Mouse (Mus musculus) midbrain, embryonic 14.5 days (tissue): ENCODE data around the gene Dok1. TPM values are rescaled to one million over a fixed set of nuclear protein-coding genes. Genes with fewer than 3 reads are reported as not detected.

Experiments
- ATAC-seq: fragments of 200-750 bp; cut with Nextera tagmentation; 2 replicates; pipeline ENCODE4 v1.8.0; 2017; ENCODE audit warnings: moderate number of reproducible peaks, moderate library complexity; ENCODE audit not compliant: low FRiP score, low TSS enrichment
- DNase-seq: peaks from one replicate; pipeline ENCODE4 v3.0.0-alpha.2; 2015
- H3K27ac ChIP-seq: fragments of 300-500 bp; sonication (generic); replicated peaks from 2 replicates; pipeline ENCODE4 v1.5.1; 2014; ENCODE audit warnings: mild to moderate bottlenecking, low read depth, low read length, moderate library complexity
- H3K27me3 ChIP-seq: fragments of 300-500 bp; sonication (generic); 2 replicates; pipeline ENCODE4 v1.6.1; 2014; ENCODE audit warnings: low read length, control low read depth, mixed read lengths; ENCODE audit not compliant: control insufficient read depth, insufficient read depth
- H3K36me3 ChIP-seq: fragments of 300-500 bp; sonication (generic); 2 replicates; pipeline ENCODE4 v1.6.1; 2014; ENCODE audit warnings: low read length, control low read depth; ENCODE audit not compliant: control insufficient read depth, insufficient read depth
- H3K4me1 ChIP-seq: fragments of 300-500 bp; sonication (generic); 2 replicates; pipeline ENCODE4 v1.6.1; 2014; ENCODE audit warnings: mild to moderate bottlenecking, antibody characterized with exemption, low read length, control low read depth; ENCODE audit not compliant: control insufficient read depth, insufficient read depth
- H3K4me2 ChIP-seq: fragments of 300-500 bp; sonication (generic); 2 replicates; pipeline ENCODE4 v1.6.1; 2014; ENCODE audit warnings: mild to moderate bottlenecking, low read length, moderate library complexity
- H3K4me3 ChIP-seq: fragments of 300-500 bp; sonication (generic); replicated peaks from 2 replicates; pipeline ENCODE4 v1.5.1; 2014; ENCODE audit warnings: low read depth, low read length
- H3K9ac ChIP-seq: fragments of 300-500 bp; sonication (generic); replicated peaks from 2 replicates; pipeline ENCODE4 v1.6.1; 2014; ENCODE audit warnings: mild to moderate bottlenecking, low read length, moderate library complexity
- H3K9me3 ChIP-seq: fragments of 300-500 bp; sonication (generic); 2 replicates; pipeline ENCODE4 v1.6.1; 2016; ENCODE audit warnings: low read length, control low read depth, mixed read lengths; ENCODE audit not compliant: control insufficient read depth
- WGBS: fragments of 180-500 bp; shearing (Covaris S2); extraction: QIAGEN DNeasy Blood & Tissue Kit; methylation state at CpG from one replicate; pipeline ENCODE4 v1.1.7; 2014; 5-methylcytosine and 5-hydroxymethylcytosine counted together
- polyA plus RNA-seq: library from polyadenylated mRNA; unstranded; fragments of >200 nt; fragmentation: Nextera tagmentation; extraction: Ambion mirVana; gene quantifications from 2 replicates; pipeline ENCODE4 v1.2.1, GENCODE M21; 2014

Dok1 gene
- polyA plus RNA-seq, 1 experiment from 2014 or later = 1.7 TPM

DNA sequence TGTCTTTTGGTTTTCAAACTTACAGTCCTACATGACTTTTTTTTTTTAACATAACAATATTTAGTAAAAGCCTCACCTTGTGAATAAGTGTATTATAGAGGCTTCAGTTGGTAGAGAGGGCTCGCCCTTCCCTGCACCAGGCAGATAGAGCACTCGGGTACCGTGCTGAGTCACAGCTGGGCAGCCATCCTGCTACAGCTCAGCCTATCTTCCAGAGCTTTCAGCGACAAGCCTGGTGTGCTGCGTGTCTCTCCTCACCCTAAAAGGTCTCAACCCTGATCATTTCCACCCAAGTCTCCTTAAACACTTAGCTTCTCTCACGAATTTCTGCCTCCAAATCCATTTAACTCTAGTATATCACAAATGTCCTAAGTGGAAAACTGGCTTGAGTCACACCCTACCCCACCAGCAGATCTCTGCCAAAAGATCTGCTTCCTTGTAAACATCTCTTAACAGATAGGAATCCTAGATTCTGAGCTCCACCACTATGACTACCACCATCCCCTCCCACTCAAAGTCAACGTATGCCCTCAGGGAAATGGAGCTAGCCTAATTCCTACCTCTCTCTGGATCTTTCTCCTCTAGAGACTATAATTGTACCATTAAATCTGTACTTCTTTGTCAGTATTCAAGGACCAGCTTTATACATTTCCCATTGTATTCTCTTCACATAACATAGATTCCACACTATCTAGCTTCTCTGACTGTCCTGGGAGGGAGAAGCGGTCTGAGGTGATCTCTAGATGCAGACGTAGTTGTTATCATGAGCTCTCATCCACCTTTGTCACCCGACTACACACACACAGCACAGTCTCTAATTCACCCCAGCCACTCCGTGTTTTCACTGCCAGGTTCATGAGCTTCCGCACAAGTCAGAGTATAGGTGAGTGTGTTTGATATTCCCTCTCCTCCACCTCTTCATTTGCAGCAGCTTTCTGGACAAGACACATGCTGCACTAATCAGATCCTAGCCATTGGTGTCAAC lies 18.5 kb downstream of the Dok1 start:
- no peak for DNase-seq
- no peaks in the 10 kb centered on the region for H3K36me3 ChIP-seq
- WGBS = 76% methylated on average over 12 of the region's 12 CpGs
- H3K9ac ChIP-seq = no peak overlapping the region
- no peak overlapping the region for H3K4me3 ChIP-seq
- H3K4me2 ChIP-seq = no peak overlapping the region
- no peaks in the 10 kb centered on the region for H3K9me3 ChIP-seq
- no peaks in the 10 kb centered on the region for H3K27me3 ChIP-seq
- H3K27ac ChIP-seq = no peak overlapping the region
- no peak for ATAC-seq
- H3K4me1 ChIP-seq = no peaks in the 10 kb centered on the region

DNA sequence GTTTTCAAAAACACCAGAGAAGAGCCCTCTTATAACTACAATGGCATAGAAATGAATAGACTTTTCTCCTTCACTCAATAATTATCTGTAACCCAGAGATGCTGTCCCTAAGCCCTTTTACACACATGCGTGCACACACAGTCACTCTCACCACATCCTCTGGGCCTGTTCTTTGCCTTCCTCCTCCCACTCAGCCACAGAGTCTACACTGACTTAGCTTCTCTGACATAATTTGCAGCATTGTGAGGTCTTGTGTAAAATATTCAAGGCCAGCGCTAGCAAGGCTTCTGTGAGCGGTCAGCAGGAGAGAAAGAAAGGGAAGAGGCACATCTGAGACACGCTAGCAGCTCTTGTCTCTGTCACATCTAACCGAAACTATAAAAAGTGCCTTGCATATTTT lies 19.8 kb downstream of the Dok1 start:
- Histone ChIP-seq H3K27ac (no peak overlapping the region), H3K4me1 (no peaks in the 10 kb centered on the region), H3K36me3 (no peaks in the 10 kb centered on the region), H3K9me3 (no peaks in the 10 kb centered on the region), H3K27me3 (no peaks in the 10 kb centered on the region), H3K9ac (no peak overlapping the region), H3K4me2 (no peak overlapping the region), H3K4me3 (no peak overlapping the region)
- whole genome bisulfite sequencing = 77% methylated on average over 5 of the region's 5 CpGs
- no peak for ATAC-seq
- DNase-seq = no peak

DNA sequence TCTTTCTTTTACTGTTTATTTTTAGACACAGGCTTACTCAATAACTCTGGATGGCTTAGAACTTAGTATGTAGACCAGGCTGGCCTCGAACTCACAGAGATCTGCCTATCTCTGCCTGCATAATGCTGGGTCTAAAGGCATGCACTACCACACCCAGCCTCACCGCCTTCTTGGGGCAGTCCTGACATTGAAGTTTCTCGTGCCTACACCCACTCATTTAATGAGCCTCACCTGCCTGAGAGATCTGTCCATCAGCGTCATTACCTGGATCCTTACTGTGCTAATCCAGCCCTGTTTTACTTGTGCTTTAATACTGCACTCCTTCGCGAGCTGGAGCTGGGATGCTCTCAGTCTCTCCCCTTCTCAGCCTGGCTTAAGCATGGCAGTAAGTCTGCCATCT lies 21.5 kb downstream of the Dok1 start:
- 76% methylated on average over 6 of the region's 6 CpGs for WGBS

DNA sequence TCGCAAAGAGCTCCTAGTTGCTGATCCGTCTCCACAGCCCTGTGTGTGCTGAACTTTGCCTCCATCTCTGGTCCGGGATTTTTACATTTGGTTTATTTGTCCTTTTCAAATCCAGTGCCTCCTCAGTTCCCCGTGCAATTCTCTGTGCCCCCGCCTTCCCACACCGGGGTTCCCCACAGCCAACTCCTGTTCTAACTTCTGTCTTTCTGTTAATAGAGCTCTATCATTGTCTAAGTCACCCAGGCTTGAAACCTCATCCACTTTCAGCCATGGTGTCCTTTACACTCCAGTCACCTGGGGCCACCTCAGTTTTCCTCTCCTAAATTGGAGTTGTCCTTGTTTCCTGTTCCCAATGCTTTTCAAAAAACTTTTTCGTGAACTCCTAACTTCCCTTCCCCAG lies 22.0 kb downstream of the Dok1 start:
- H3K4me1 ChIP-seq = no peaks in the 10 kb centered on the region
- no peak overlapping the region for H3K4me2 ChIP-seq
- no peak overlapping the region for H3K27ac ChIP-seq
- 89% methylated on average over 7 of the region's 7 CpGs for WGBS
- H3K27me3 ChIP-seq = no peaks in the 10 kb centered on the region
- DNase-seq (no peak), ATAC-seq (no peak)
- H3K4me3 ChIP-seq = no peak overlapping the region
- H3K9ac ChIP-seq = no peak overlapping the region
- H3K9me3 ChIP-seq = no peaks in the 10 kb centered on the region
- H3K36me3 ChIP-seq = no peaks in the 10 kb centered on the region

More for the DNA sequence above, 21.5 kb downstream of the Dok1 start:
- no peak for DNase-seq
- no peak overlapping the region for H3K4me2 ChIP-seq
- ATAC-seq = no peak
- H3K4me3 ChIP-seq = no peak overlapping the region
- H3K9me3 ChIP-seq = no peaks in the 10 kb centered on the region
- H3K9ac ChIP-seq = no peak overlapping the region
- H3K36me3 ChIP-seq = no peaks in the 10 kb centered on the region
- no peaks in the 10 kb centered on the region for H3K4me1 ChIP-seq
- H3K27me3 ChIP-seq = no peaks in the 10 kb centered on the region
- H3K27ac ChIP-seq = no peak overlapping the region

DNA sequence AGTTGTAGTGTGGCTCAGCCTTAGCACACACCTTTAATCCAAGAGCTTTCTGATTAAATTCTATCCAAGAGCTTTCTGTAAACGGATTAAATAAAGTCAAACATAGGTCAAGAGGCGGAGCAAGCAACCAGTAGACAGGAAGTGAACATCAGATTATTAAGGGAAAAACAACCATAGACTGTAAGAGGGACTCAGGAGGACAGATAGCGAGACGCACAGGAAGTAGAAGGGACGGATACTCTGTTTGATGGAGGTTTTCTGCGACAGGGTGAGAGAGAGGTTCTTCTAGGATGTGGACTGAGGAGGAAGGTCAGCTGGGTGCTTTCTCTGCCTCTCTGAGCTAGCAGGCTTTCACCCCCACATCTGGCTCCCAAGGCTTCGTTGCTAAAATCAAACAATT lies 23.3 kb downstream of the Dok1 start:
- Histone ChIP-seq H3K9ac (no peak overlapping the region), H3K4me3 (no peak overlapping the region), H3K27ac (no peak overlapping the region), H3K27me3 (no peaks in the 10 kb centered on the region), H3K4me2 (no peak overlapping the region), H3K9me3 (no peaks in the 10 kb centered on the region), H3K4me1 (no peaks in the 10 kb centered on the region), H3K36me3 (no peaks in the 10 kb centered on the region)
- 78% methylated on average over 7 of the region's 7 CpGs for WGBS
- DNase-seq = no peak
- no peak for ATAC-seq

DNA sequence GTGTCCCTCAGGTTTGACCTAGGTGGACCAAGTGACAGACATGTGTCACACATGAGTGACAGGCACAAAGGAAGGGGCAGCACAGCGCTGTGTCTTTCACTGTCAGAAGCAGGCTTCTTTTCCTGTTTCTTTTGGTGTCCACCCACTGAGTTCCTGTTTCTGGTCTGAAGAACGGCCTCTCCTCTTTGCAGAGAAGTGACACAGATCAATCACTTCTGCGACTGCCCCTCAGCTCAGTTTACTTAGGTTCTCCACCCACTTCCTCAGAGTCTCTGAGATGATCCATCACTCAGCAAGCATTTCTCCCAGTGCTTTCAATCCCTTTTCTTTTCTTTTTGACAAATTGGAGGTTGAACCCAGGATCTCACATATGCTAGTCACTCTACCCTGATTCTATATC lies 24.6 kb downstream of the Dok1 start:
- no peak overlapping the region for H3K27ac ChIP-seq
- H3K9me3 ChIP-seq = no peaks in the 10 kb centered on the region
- no peak overlapping the region for H3K9ac ChIP-seq
- DNase-seq (no peak), ATAC-seq (no peak)
- no peaks in the 10 kb centered on the region for H3K36me3 ChIP-seq
- no peak overlapping the region for H3K4me3 ChIP-seq
- 67% methylated on average over 3 of the region's 3 CpGs for WGBS
- H3K4me1 ChIP-seq = no peaks in the 10 kb centered on the region
- no peak overlapping the region for H3K4me2 ChIP-seq
- H3K27me3 ChIP-seq = no peaks in the 10 kb centered on the region

DNA sequence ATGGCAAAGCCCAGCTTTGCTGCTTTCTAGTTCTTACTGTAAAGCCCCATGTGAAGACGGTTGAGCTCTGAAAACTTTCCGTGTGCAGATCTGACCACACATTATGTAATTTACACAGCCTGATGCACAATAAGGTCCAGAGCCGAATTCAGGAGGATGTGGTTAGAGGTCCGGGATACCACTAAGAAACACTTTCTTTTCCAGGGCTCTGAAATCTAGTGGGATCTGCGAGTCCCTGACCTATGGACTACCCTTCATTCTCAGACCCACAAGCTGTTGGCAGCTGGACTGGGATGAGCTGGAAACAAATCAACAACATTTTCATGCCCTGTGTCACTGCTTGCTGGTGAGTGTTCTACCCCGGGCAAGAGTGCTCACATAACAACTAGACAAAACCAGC lies 27.2 kb downstream of the Dok1 start:
- Histone ChIP-seq H3K27ac (no peak overlapping the region), H3K9ac (no peak overlapping the region), H3K4me3 (no peak overlapping the region), H3K27me3 (no peaks in the 10 kb centered on the region), H3K4me2 (no peak overlapping the region), H3K36me3 (no peaks in the 10 kb centered on the region), H3K9me3 (no peaks in the 10 kb centered on the region), H3K4me1 (no peaks in the 10 kb centered on the region)
- no peak for ATAC-seq
- WGBS = 86% methylated on average over 6 of the region's 6 CpGs
- DNase-seq = no peak

DNA sequence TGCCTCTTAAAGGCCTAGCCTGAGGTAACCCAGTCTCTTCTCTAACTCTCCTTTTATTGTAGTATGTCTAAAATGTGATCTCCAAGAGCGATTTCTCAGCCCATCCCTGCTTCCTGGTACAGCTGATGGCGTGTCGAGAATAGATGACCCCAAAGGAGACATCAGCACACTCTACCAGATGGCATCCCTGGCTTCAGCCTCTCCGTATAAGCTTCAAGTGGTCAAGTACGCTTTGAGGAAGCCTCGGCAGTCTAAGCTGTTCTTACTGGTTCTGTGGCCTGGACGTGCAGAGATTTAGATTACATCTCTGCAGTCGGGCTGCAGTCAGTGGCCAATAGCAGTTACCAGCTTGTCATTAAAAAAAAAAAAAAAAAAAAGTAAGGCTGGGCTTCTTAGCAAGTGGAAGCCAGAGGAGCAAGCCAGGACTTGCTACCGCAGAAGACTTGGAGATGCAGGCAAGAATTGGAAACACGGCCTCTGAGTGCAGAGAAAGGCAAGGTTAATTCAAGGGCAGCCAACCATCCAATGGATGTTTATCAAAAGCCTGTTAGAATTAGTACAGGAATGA lies 27.7 kb downstream of the Dok1 start:
- H3K4me2 ChIP-seq = no peak overlapping the region
- no peaks in the 10 kb centered on the region for H3K4me1 ChIP-seq
- DNase-seq = no peak
- WGBS = 84% methylated on average over 10 of the region's 10 CpGs
- no peak overlapping the region for H3K4me3 ChIP-seq
- no peak overlapping the region for H3K27ac ChIP-seq
- H3K27me3 ChIP-seq = no peaks in the 10 kb centered on the region
- ATAC-seq = no peak
- H3K36me3 ChIP-seq = no peaks in the 10 kb centered on the region
- no peak overlapping the region for H3K9ac ChIP-seq
- no peaks in the 10 kb centered on the region for H3K9me3 ChIP-seq

DNA sequence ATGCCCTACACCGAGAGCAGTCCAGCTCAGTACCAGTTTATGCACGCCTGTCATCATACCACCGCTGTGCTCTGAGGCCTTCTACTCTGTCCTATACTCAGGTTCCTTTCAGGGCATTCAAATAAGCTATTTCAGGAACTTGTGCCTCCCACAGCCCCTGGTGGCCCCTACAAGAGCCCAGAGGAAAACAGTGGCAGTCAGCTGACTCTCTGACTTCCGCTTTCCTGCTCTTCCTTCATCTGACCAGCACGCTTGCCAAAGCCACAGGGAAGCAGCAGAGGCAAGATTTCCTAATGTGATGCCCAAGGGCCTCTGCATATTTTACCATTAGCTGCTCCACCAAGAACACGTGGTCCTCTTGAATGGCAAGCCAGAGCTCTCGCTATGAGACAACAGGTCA lies 28.4 kb downstream of the Dok1 start:
- H3K4me1 ChIP-seq = no peaks in the 10 kb centered on the region
- DNase-seq (no peak), ATAC-seq (no peak)
- H3K4me3 ChIP-seq = no peak overlapping the region
- H3K9ac ChIP-seq = no peak overlapping the region
- H3K9me3 ChIP-seq = no peaks in the 10 kb centered on the region
- H3K27ac ChIP-seq = no peak overlapping the region
- H3K36me3 ChIP-seq = no peaks in the 10 kb centered on the region
- H3K27me3 ChIP-seq = no peaks in the 10 kb centered on the region
- no peak overlapping the region for H3K4me2 ChIP-seq
- 56% methylated on average over 7 of the region's 7 CpGs for WGBS
